Mouse (Mus musculus) stomach, embryonic 15.5 days (tissue): ENCODE measurements around the gene Scrn1. TPM values are rescaled to one million over a fixed set of nuclear protein-coding genes. Genes with fewer than 3 reads are reported as not detected.

Experiments
- ATAC-seq: fragments of 200-750 bp; cut with Nextera tagmentation; 2 replicates; pipeline ENCODE4 v1.8.0; 2017; ENCODE audit warnings: low read depth, moderate number of reproducible peaks, moderate TSS enrichment; ENCODE audit not compliant: insufficient read depth, low FRiP score
- H3K27ac ChIP-seq: fragments of 300-500 bp; sonication (generic); 2 replicates; pipeline ENCODE4 v1.5.1; 2015; ENCODE audit warnings: mild to moderate bottlenecking, inconsistent platforms
- H3K27me3 ChIP-seq: fragments of 300-500 bp; sonication (generic); replicated peaks from 2 replicates; pipeline ENCODE4 v1.6.1; 2015; ENCODE audit warnings: inconsistent platforms
- H3K36me3 ChIP-seq: fragments of 300-500 bp; sonication (generic); 2 replicates; pipeline ENCODE4 v1.6.1; 2015; ENCODE audit warnings: inconsistent platforms
- H3K4me1 ChIP-seq: fragments of 300-500 bp; sonication (generic); 2 replicates; pipeline ENCODE4 v1.6.1; 2015; ENCODE audit warnings: inconsistent platforms
- H3K4me2 ChIP-seq: fragments of 300-500 bp; sonication (generic); 2 replicates; pipeline ENCODE4 v1.6.1; 2015; ENCODE audit warnings: mild to moderate bottlenecking, inconsistent platforms
- H3K4me3 ChIP-seq: fragments of 300-500 bp; sonication (generic); replicated peaks from 2 replicates; pipeline ENCODE4 v1.5.1; 2015; ENCODE audit warnings: inconsistent platforms
- H3K9ac ChIP-seq: fragments of 300-500 bp; sonication (generic); 2 replicates; pipeline ENCODE4 v1.6.1; 2015; ENCODE audit warnings: inconsistent platforms
- H3K9me3 ChIP-seq: fragments of 300-500 bp; sonication (generic); 2 replicates; pipeline ENCODE4 v1.6.1; 2016; ENCODE audit warnings: inconsistent platforms
- WGBS: fragments of 180-500 bp; shearing (Covaris S2); methylation state at CpG from one replicate; pipeline ENCODE4 v1.1.7; 2015; 5-methylcytosine and 5-hydroxymethylcytosine counted together
- polyA plus RNA-seq: library from polyadenylated mRNA; unstranded; fragments of >200 nt; fragmentation: Nextera tagmentation; extraction: Ambion mirVana; gene quantifications from 2 replicates; pipeline ENCODE4 v1.2.1, GENCODE M21; 2015

The Scrn1 gene
- polyA plus RNA-seq, 1 experiment from 2014 or later, result 9.1 TPM

GRCm38 (mm10) chr6:54512256-54512655 is 54.0 kb downstream of the Scrn1 start:
- no peaks in the 10 kb centered on the region for H3K9me3 ChIP-seq
- H3K4me2 ChIP-seq, result no peak overlapping the region
- H3K36me3 ChIP-seq, result no peaks in the 10 kb centered on the region
- H3K9ac ChIP-seq, result no peak overlapping the region
- no peak overlapping the region for H3K27ac ChIP-seq
- no peak for ATAC-seq
- no peak overlapping the region for H3K4me3 ChIP-seq
- H3K27me3 ChIP-seq, result no peaks in the 10 kb centered on the region
- 42% methylated on average over 2 of the region's 2 CpGs for WGBS
- 0 out of 2 replicates have a peak, but pooled peaks cover 4% of the 10 kb centered on the region for H3K4me1 ChIP-seq

- 84% methylated on average over 13 of the region's 13 CpGs for WGBS
- H3K36me3 ChIP-seq, result no peaks in the 10 kb centered on the region
- H3K4me1 ChIP-seq, result 0 out of 2 replicates have a peak, but pooled peaks cover 4% of the 10 kb centered on the region
- no peak overlapping the region for H3K9ac ChIP-seq
- no peak for ATAC-seq
- H3K27me3 ChIP-seq, result no peaks in the 10 kb centered on the region
- no peaks in the 10 kb centered on the region for H3K9me3 ChIP-seq
- H3K27ac ChIP-seq, result no peak overlapping the region
- no peak overlapping the region for H3K4me3 ChIP-seq
- H3K4me2 ChIP-seq, result no peak overlapping the region
Measured at GRCm38 (mm10) chr6:54509264-54509663, 57.0 kb downstream of the Scrn1 start.

DNA sequence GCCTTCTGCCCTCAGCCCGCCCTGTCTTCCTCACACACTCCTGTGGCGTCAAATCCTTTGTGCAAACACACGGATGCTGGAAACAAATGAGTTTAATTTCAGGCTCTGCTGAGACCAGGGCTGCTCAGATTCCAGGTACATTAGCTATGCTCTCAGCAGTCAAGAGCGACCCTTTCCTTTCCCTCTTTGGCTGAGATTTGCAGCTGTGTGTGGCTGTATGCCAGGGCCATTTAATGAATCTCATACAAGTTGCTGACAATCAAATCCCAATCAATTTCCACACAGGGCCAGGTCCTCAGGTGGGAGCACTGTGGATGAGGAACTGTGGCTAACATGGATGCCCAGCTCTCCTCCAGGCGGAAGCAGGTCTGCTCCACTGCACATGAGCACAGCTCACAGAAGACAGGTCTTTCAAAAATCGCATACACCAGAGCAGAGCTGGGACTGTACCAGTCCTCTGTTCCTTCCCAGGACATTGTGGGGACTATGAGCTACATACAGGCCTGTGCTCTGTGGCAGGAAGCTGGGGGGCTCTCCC is 58.0 kb downstream of the Scrn1 start:
- Histone ChIP-seq H3K9me3 (no peaks in the 10 kb centered on the region), H3K27ac (no peak overlapping the region; the same call in 1 of the 2 replicates), H3K27me3 (no peaks in the 10 kb centered on the region), H3K36me3 (no peaks in the 10 kb centered on the region), H3K4me1 (0 out of 2 replicates have a peak, but pooled peaks cover 4% of the 10 kb centered on the region), H3K4me3 (no peak overlapping the region), H3K4me2 (no peak overlapping the region), H3K9ac (no peak overlapping the region)
- no peak for ATAC-seq
- WGBS, result 41% methylated on average over 6 of the region's 6 CpGs

DNA sequence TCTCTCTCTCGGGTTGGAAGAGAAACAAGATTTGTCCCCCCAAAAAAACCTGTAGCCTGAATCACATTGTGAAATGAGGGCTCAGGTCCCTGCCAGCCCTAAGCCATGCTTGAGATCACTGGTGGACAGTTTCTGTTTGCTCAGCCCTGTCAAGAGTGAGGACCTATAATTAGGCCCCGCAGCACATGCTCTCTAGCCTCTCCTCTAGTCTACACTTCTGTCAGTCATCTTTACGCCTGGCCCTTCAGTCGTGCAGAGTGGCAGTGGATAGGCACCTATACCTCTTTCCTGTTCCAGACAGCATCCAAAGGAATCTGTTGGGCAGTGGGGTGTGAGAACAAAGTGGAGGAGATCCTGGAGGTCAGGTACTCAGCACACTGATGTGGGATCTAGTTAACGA is 58.5 kb downstream of the Scrn1 start:
- H3K27me3 ChIP-seq, result no peaks in the 10 kb centered on the region
- ATAC-seq, result no peak
- WGBS, result 55% methylated on average over 5 of the region's 5 CpGs
- 0 out of 2 replicates have a peak, but pooled peaks cover 4% of the 10 kb centered on the region for H3K4me1 ChIP-seq
- H3K36me3 ChIP-seq, result no peaks in the 10 kb centered on the region
- no peak overlapping the region for H3K27ac ChIP-seq
- no peaks in the 10 kb centered on the region for H3K9me3 ChIP-seq
- H3K4me3 ChIP-seq, result no peak overlapping the region
- no peak overlapping the region for H3K9ac ChIP-seq
- H3K4me2 ChIP-seq, result no peak overlapping the region

- H3K36me3 ChIP-seq, result no peaks in the 10 kb centered on the region
Measured at GRCm38 (mm10) chr6:54507002-54507401, 59.3 kb downstream of the Scrn1 start.

DNA sequence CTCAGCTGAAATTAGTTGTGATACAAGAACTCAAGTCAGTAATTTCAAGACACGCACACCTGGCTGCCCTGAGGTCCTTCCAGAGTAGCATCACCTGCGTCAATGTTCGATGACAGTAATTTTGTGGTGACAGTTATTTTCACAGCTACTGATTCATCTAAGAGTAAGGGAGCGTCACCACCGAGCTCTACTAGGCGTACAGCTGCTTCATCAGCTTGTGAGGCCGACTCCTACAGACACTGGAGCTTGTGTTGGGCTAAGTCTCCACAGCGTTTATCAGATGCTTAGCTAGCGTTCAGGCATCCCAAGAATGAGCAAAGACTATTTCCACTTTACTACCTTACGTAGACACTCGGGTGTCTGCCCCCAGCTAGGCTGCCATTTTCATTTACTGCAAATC is 60.0 kb downstream of the Scrn1 start:
- no peak overlapping the region for H3K4me3 ChIP-seq
- H3K9ac ChIP-seq, result no peak overlapping the region
- no peaks in the 10 kb centered on the region for H3K27me3 ChIP-seq
- H3K9me3 ChIP-seq, result no peaks in the 10 kb centered on the region
- WGBS, result 78% methylated on average over 11 of the region's 11 CpGs
- no peak overlapping the region for H3K27ac ChIP-seq
- no peaks in the 10 kb centered on the region for H3K36me3 ChIP-seq
- 0 out of 2 replicates have a peak, but pooled peaks cover 4% of the 10 kb centered on the region for H3K4me1 ChIP-seq
- no peak for ATAC-seq
- H3K4me2 ChIP-seq, result no peak overlapping the region

More at GRCm38 (mm10) chr6:54507002-54507401, 59.3 kb downstream of the Scrn1 start:
- 0 out of 2 replicates have a peak, but pooled peaks cover 4% of the 10 kb centered on the region for H3K4me1 ChIP-seq
- H3K4me3 ChIP-seq, result no peak overlapping the region
- no peaks in the 10 kb centered on the region for H3K9me3 ChIP-seq
- no peaks in the 10 kb centered on the region for H3K27me3 ChIP-seq
- no peak overlapping the region for H3K9ac ChIP-seq
- H3K27ac ChIP-seq, result no peak overlapping the region
- no peak for ATAC-seq
- no peak overlapping the region for H3K4me2 ChIP-seq
- 36% methylated on average over 8 of the region's 8 CpGs for WGBS

- no peak overlapping the region for H3K9ac ChIP-seq
- 48% methylated on average over 6 of the region's 6 CpGs for WGBS
- no peak for ATAC-seq
- no peaks in the 10 kb centered on the region for H3K9me3 ChIP-seq
- no peak overlapping the region for H3K27ac ChIP-seq
- H3K27me3 ChIP-seq, result no peaks in the 10 kb centered on the region
- no peaks in the 10 kb centered on the region for H3K4me1 ChIP-seq
- no peaks in the 10 kb centered on the region for H3K36me3 ChIP-seq
- H3K4me3 ChIP-seq, result no peak overlapping the region
- H3K4me2 ChIP-seq, result no peak overlapping the region
Measured at GRCm38 (mm10) chr6:54502661-54503115, 63.6 kb downstream of the Scrn1 start.

- no peak for ATAC-seq
Measured at GRCm38 (mm10) chr6:54496214-54496613, 70.1 kb downstream of the Scrn1 start.

GRCm38 (mm10) chr6:54494612-54495398 is 71.5 kb downstream of the Scrn1 start:
- Histone ChIP-seq H3K4me2 (no peak overlapping the region), H3K36me3 (no peaks in the 10 kb centered on the region), H3K4me1 (no peaks in the 10 kb centered on the region), H3K9me3 (no peaks in the 10 kb centered on the region), H3K27me3 (no peaks in the 10 kb centered on the region; the same call in 1 of the 2 replicates), H3K4me3 (no peak overlapping the region), H3K9ac (no peak overlapping the region), H3K27ac (no peak overlapping the region)
- 78% methylated on average over 11 of the region's 11 CpGs for WGBS
- ATAC-seq, result no peak

More at GRCm38 (mm10) chr6:54496214-54496613, 70.1 kb downstream of the Scrn1 start:
- H3K27ac ChIP-seq, result no peak overlapping the region
- H3K9me3 ChIP-seq, result no peaks in the 10 kb centered on the region
- no peak overlapping the region for H3K4me2 ChIP-seq
- H3K36me3 ChIP-seq, result no peaks in the 10 kb centered on the region
- H3K9ac ChIP-seq, result no peak overlapping the region
- 84% methylated on average over 7 of the region's 7 CpGs for WGBS
- no peak overlapping the region for H3K4me3 ChIP-seq
- no peaks in the 10 kb centered on the region for H3K4me1 ChIP-seq
- no peaks in the 10 kb centered on the region; the same call in 1 of the 2 replicates for H3K27me3 ChIP-seq

GRCm38 (mm10) chr6:54494097-54494496 is 72.2 kb downstream of the Scrn1 start:
- H3K9me3 ChIP-seq, result no peaks in the 10 kb centered on the region
- H3K9ac ChIP-seq, result no peak overlapping the region
- ATAC-seq, result no peak
- no peaks in the 10 kb centered on the region for H3K36me3 ChIP-seq
- H3K4me2 ChIP-seq, result no peak overlapping the region
- no peaks in the 10 kb centered on the region; the same call in 1 of the 2 replicates for H3K27me3 ChIP-seq
- H3K27ac ChIP-seq, result no peak overlapping the region
- H3K4me3 ChIP-seq, result no peak overlapping the region
- H3K4me1 ChIP-seq, result no peaks in the 10 kb centered on the region

- WGBS, result 46% methylated on average over 7 of the region's 7 CpGs
- Histone ChIP-seq H3K4me3 (no peak overlapping the region), H3K27me3 (peaks cover 4% of the 10 kb centered on the region; the same call in 1 of the 2 replicates), H3K9ac (no peak overlapping the region), H3K36me3 (no peaks in the 10 kb centered on the region), H3K9me3 (no peaks in the 10 kb centered on the region), H3K4me1 (no peaks in the 10 kb centered on the region), H3K27ac (no peak overlapping the region), H3K4me2 (no peak overlapping the region)
- no peak for ATAC-seq
Measured at GRCm38 (mm10) chr6:54491074-54491473, 75.2 kb downstream of the Scrn1 start.

DNA sequence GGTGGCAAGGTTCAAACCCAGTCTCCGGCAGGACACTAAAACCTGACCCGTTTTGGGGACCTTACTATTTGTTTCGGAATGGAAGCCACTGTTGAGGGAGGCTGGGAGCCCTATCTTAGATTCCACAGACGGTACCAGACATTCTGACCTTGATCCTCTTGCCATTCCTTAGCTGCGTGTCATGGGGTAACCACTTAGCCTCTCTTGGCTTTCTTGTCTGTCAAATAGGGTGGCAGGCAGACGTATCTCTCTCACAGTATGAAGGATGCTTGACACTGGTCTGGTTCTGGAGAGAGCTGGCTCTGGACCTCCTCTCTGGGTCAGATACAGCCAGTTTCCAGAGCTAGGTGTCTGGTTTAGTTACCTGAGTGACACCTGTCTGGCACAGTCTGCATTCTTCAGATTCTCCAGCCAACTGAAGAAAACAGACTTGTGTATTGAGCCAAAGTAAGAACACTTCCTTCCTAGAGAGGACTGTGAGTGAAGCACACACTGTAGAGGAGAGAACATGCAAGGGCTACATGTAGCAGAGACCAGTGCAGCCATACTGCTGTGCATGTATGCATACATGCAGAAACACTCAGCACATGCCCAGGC is 80.2 kb downstream of the Scrn1 start:
- H3K4me1 ChIP-seq, result 0 out of 2 replicates have a peak, but pooled peaks cover 5% of the 10 kb centered on the region
- no peaks in the 10 kb centered on the region for H3K36me3 ChIP-seq
- no peak for ATAC-seq
- H3K4me3 ChIP-seq, result peak overlapping the region; percentile 29
- no peak overlapping the region for H3K9ac ChIP-seq
- peak overlapping the region; percentile 59 for H3K4me2 ChIP-seq
- no peak overlapping the region for H3K27ac ChIP-seq
- 35% methylated on average over 6 of the region's 6 CpGs for WGBS
- H3K9me3 ChIP-seq, result no peaks in the 10 kb centered on the region
- H3K27me3 ChIP-seq, result 0 out of 2 replicates have a peak, but pooled peaks cover 8% of the 10 kb centered on the region
